Mouse (Mus musculus): ENCODE results near the gene Fbxw21. TPM values are rescaled to one million over a fixed set of nuclear protein-coding genes. Genes with fewer than 3 reads are reported as not detected.
"Not testable (repeated sequence)": the region's sequence is repeated elsewhere in the genome, so short reads cannot be mapped to it uniquely, and the experiment has no call there.

Fbxw21 gene
- not detected for total RNA-seq (2021)
- long read RNA-seq, experiment 1: 0 reads
- long read RNA-seq, experiment 2: 0 reads

DNA sequence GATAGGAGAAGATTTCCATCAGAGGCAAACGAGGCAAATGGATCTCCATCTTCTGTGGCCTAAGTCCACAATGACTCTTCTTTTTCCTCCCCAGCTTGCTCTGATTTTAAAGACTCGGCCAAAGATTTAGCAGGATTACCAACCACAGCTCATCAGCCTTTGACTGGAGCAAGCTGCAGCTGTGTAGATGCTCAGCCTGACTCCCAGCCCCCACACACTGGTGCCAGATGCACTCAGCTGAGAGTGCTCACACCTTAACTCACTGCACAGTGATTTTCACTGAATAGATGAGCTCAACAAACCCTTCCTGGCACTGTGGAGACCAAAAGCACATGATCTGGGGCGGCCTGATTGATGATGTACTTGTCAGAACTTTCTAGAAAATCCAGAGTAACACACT, at the start of gene Fbxw21:
Gene Fbxw21 (minus strand): TSS at position 101 of the 400 bp plus-strand sequence.
- intact Hi-C loops (cut with DNase I): no loop called here
- Histone ChIP-seq H3K27ac (no peak within 1 kb of the TSS), H3K4me3 (no peak within 1 kb of the TSS)
- TF ChIP-seq CTCF (IDR thresholded peaks at IDR 0.05): no peak
- DNase-seq: no peak

DNA sequence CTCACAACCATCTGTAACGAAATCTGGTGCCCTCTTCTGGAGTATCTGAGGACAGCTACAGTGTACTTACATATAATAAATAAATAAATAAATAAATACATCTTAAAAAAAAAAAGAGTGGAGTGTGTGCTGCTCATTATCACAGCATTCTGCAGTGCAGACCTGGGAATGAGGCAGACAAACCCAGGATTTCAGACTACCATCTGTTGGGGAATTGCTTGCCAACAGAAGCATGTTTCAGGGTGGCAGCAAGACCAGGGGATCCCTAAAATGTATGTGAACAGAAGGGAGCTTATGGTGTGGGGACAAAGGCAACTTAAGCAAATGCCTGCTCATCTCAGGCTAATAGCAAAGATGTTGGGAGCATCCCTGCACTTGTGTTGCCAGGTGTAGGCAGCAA, 39.5 kb upstream of the Fbxw21 start:
- H3K4me3 ChIP-seq; H3K27ac ChIP-seq; DNase-seq; intact Hi-C loops (cut with DNase I): not testable (repeated sequence)

DNA sequence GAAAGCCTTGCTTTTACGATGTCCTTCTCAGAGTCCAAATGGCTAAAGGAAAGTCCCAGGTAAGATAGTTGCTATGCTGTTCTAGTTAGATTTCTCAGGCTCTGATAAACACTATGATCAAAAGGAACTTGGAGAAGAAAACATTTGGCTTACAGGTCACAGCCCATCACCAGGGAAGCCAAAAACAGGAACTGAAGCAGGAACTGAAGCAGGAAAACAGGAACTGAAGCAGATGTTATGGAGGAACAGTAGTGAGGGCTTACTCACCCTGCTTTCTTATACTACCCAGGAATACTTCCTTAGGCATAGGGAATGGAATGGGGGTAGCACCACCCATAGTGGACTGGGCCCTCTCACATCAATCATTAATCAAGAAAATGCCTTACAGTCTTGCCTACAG, 38.5 kb upstream of the Fbxw21 start:
- no peak for DNase-seq
- no peak for TF ChIP-seq CTCF (IDR thresholded peaks at IDR 0.05)
- Histone ChIP-seq H3K4me3 (no peak overlapping the region), H3K27ac (no peak overlapping the region)
- intact Hi-C loops (cut with DNase I): no loop called here

DNA sequence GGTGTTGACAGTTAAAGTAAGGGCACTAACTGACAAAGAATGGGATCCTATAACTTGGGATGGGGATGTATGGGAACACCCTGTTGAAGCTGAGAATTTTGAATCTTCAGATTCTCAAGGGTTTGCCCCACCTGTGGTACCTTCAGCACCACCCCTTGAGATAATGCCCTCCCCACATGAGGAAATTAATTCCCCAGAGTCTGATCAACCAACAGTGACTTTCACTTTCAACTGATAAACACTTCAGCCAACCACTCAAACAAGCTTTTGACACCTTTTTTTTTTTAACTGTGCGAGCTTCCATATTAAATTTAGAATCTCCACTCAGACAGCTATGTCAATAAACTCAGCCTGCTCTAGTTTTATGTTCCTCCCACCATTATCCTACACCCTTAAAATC, 37.5 kb upstream of the Fbxw21 start:
- TF ChIP-seq CTCF (IDR thresholded peaks at IDR 0.05): no peak

DNA sequence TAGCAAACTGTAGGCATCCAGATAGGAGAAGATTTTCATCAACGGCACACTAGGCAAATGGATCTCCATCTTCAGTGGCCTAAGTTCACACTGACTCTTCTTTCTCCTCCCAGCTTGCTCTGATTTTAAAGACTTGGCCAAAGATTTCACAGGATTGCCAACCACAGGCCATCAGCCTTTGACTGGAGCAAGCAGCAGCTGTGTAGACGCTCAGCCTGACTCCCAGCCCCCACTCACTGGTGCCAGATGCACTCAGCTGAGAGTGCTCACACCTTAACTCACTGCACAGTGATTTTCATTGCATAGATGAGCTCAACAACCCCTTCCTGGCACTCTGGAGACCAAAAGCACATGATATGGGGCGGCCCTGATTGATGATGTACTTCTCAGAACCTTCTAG, 34.0 kb upstream of the Fbxw21 start, which contains the start of gene Fbxw13:
Gene Fbxw13 (minus strand): TSS at position 101 of the 400 bp plus-strand sequence.
- intact Hi-C loops (cut with DNase I); DNase-seq; H3K4me3 ChIP-seq; H3K27ac ChIP-seq: not testable (repeated sequence)

More for the DNA sequence above, 37.5 kb upstream of the Fbxw21 start:
- Histone ChIP-seq H3K4me3 (no peak overlapping the region), H3K27ac (no peak overlapping the region)
- intact Hi-C loops (cut with DNase I): no loop called here
- no peak for DNase-seq

DNA sequence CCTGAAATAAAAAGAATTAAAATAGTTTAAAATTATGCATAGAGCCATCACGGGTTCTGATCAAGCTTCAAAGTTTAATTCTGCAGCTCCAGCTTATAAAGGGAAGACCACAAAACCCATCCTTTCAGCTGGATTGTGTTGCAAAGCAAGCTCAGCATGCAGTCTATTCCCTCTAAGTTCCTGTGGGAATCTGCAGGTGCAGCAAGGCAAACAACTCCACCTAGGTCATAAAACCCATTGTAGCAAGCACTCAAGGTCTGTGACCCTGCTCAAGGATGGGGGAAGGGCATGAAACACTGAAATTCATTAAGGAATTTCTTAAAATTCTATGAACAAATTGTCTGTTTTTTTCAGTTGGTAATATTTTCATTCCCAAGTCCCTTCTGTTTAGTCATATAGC, 15.4 kb upstream of the Fbxw21 start:
- no peak for DNase-seq
- Histone ChIP-seq H3K4me3 (no peak overlapping the region), H3K27ac (no peak overlapping the region)
- no peak for TF ChIP-seq CTCF (IDR thresholded peaks at IDR 0.05)
- intact Hi-C loops (cut with DNase I): no loop called here

DNA sequence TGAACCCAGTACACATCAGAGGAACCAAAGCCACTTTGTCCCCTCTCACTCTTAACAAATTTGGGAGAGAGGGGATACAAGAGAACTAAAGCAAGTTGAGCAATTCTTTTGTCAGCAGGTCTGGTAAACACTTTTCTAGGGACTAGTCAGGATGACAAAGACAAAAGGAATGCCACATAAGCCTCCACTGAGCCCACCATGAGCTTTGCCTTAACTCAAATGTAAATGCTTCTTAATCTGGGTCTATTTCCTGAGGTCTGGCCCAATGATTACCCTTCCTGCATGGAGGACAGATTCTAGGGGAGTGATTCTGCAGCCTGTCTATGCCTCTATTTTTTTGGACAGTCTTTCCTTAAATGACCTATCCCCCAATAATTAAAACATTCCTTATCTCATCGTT, 14.5 kb upstream of the Fbxw21 start:
- DNase-seq: no peak
- TF ChIP-seq CTCF (IDR thresholded peaks at IDR 0.05): no peak
- intact Hi-C loops (cut with DNase I): no loop called here
- no peak overlapping the region for H3K4me3 ChIP-seq
- H3K27ac ChIP-seq: no peak overlapping the region

DNA sequence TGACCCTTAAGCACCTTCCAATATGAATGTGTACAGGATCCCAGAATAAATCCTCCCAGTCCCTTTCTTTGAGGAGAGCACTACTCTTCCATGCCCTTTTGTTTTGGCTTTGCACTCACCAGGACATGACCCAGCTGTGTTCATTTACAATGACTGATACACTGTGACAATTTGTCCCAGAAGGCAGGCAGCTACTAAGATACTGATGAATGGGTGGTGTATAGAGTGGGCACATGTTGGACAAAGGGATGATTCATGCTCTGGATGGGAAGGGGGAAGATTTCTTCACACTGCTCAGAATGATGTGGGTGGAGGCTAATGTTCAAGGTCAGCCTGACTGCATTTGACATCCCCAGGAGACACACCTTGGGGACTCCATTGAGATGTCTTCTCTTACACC, 5.5 kb upstream of the Fbxw21 start:
- no peak for TF ChIP-seq CTCF (IDR thresholded peaks at IDR 0.05)
- H3K4me3 ChIP-seq: no peak overlapping the region
- intact Hi-C loops (cut with DNase I): no loop called here
- H3K27ac ChIP-seq: no peak overlapping the region
- no peak for DNase-seq

DNA sequence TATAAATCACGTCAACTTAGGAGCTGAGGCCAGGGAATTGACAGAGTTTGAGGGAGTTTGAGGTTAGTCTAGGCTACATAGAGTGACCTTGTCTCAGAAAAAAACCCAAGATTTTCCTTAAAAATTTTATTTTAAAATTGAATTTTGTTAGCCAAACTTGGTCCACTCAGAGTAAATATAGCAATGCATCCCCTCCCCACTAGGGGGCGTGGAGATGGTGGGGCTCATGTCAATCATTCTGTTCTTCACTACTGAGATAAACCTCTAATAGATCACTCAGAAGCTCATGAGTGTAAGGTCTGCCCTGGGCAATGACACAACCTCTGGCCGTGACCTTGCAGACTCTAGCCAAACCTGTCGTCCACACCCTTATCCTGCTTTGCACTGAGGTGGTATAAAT, 21.4 kb downstream of the Fbxw21 start:
- intact Hi-C loops (cut with DNase I); DNase-seq; H3K27ac ChIP-seq; H3K4me3 ChIP-seq: not testable (repeated sequence)
- TF ChIP-seq CTCF (IDR thresholded peaks at IDR 0.05): peak; percentile 42

DNA sequence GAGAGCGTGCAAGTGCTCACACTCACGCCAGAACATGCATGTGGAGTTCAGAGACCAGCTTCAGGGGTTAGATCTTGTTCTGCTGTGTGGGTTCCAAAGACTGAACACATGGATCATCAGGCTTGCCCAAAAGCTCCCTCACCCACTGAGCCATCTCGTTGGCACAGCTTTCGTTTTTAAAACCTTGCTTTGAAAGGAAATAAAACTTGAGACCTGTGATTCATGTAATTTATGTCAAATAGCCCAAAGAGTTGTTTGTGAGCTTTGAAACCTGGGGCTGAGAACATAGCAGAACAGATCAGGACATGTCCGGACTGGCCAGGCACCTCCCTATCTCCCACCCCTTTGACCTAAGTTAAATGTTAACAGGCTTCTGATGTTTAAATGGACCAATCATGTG, 31.8 kb downstream of the Fbxw21 start:
- H3K27ac ChIP-seq: no peak overlapping the region
- TF ChIP-seq CTCF (IDR thresholded peaks at IDR 0.05): no peak
- intact Hi-C loops (cut with DNase I): no loop called here
- H3K4me3 ChIP-seq: no peak overlapping the region
- no peak for DNase-seq

DNA sequence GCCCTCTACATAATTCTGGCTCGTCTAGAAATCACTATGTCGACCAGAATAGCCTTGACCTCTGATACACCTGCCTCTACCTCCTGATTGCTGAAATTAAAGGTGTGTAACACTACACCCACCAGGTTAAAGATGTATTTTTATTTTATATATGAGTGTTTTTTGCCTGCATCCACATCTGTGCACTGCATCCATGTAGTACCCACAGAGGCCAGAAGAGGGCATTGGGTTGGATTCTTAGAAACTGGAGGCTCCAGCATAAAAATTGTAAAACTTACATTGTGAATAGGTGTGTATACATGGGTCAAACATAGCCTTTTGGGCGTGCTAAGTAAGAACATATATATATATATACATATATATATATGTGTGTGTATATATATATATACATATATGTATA, 33.6 kb downstream of the Fbxw21 start:
- peak; percentile 55 for TF ChIP-seq CTCF (IDR thresholded peaks at IDR 0.05)
- H3K4me3 ChIP-seq: no peak overlapping the region
- intact Hi-C loops (cut with DNase I): no loop called here
- H3K27ac ChIP-seq: no peak overlapping the region
- DNase-seq: no peak

DNA sequence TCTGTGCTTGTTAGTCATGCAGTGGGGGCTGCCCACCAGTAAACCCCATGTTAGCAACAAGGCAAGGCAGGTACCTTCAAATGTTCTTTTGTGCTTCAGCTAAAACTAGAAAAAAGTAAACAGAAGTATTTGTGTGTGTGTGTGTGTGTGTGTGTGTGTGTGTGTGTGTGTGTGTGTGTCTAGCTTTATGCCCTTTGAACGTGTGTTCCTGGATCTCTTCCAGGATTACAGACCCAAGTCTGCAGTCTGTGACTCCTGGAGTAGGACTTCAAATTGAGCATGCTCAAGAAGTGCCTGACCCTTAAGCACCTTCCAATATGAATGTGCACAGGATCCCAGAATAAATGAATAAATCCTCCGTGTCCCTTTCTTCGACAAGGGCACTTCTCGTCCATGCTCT, 34.8 kb downstream of the Fbxw21 start:
- no peak for TF ChIP-seq CTCF (IDR thresholded peaks at IDR 0.05)
- no peak overlapping the region for H3K27ac ChIP-seq
- intact Hi-C loops (cut with DNase I): no loop called here
- no peak overlapping the region for H3K4me3 ChIP-seq
- no peak for DNase-seq

DNA sequence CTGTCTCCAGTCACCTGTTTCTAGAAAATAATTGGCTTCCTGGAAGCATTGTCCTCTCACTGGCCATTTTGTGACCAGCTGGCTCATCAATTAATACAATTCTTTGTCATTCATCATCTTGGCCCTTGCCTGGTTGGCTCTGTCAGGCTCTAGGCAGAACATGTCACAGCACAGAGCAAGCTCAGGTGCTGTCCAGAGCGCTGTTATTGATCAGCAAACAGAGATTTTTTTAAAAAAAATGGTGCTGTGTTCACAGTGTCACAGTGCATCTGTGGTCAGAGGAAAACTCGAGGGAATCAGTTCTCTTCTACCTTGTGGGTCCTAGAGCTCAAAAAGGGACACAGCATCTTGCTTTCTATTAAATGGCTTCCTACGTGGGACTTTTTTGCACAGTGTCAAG, 36.4 kb downstream of the Fbxw21 start:
- Histone ChIP-seq H3K27ac (no peak overlapping the region), H3K4me3 (no peak overlapping the region)
- no peak for DNase-seq
- no peak for TF ChIP-seq CTCF (IDR thresholded peaks at IDR 0.05)
- intact Hi-C loops (cut with DNase I): no loop called here

DNA sequence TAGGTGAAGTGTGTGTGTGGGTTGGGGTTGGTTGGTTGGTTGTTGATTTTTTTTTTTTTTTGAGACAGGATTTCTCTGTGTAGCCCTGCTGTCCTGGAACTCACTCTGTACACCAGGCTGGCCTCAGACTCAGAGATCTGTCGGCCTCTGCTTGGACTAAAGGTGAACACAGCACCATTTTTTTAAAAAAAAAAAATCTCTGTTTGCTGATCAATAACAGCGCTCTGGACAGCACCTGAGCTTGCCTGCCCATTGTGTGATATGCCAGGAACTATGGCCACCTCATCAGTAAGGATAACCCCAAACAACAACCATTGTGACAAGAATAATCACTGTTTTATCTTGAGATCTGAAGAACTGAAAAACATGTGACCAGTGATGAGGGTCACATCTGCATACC, 36.8 kb downstream of the Fbxw21 start:
- intact Hi-C loops (cut with DNase I): no loop called here
- TF ChIP-seq CTCF (IDR thresholded peaks at IDR 0.05): no peak

DNA sequence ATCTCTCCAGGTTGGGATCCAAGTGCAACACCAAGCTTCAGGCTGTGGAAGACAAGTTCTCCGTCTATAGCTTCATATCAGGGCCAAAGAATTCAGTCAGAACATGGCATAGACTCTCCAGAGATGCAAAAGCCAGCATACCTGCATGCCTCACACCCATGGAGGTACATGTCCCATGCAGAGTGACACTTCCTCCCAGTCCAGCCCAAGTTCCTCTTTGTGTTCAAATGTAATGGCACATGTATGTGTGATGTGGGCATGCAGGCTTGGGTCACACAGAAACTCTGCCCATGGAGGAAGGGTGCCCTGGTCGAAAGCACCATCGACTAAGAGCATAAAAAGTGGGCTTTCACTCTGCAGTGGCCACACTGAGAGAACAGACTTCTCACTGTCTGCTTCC, 37.7 kb downstream of the Fbxw21 start:
- Histone ChIP-seq H3K4me3 (no peak overlapping the region), H3K27ac (no peak overlapping the region)
- intact Hi-C loops (cut with DNase I): no loop called here
- no peak for TF ChIP-seq CTCF (IDR thresholded peaks at IDR 0.05)
- DNase-seq: no peak

More for the DNA sequence above, 36.8 kb downstream of the Fbxw21 start:
- no peak for DNase-seq
- Histone ChIP-seq H3K4me3 (no peak overlapping the region), H3K27ac (no peak overlapping the region)
